Mouse (Mus musculus): Measurements from ENCODE around the gene Cacna1f. TPM values are rescaled to one million over a fixed set of nuclear protein-coding genes. Genes with fewer than 3 reads are reported as not detected.
A peak's percentile ranks its signal among the peaks of the same experiment; 100 is the strongest.

Gene Cacna1f
- total and polyA plus RNA-seq, 3 experiments, result 0.21 TPM; not detected in 2

DNA sequence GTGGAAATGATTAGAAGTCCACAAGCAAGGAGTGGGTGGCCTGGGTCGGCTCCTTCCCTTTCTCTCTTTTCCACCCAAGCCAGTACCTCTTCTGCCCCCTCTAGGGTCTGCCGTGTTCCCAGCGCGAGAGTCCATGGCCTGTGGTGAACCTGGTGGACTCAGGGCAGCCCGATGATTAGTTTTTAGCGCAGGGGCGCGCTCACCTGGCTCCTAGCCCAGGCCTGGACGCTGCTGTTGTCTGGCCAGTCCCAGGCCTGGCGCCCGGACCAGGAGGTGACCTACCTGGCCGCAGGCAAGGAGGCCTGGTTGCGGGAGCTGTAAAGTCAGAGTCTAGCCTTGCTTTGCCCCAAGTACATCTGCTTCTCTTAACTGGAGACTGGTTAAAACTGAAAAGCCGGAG lies 74.0 kb downstream of the Cacna1f start, which contains the start of gene Magix:
TSS of gene Magix (minus strand) at position 388 of the 400 bp plus-strand sequence.
- TF ChIP-seq ZNF384 (IDR thresholded peaks at IDR 0.05; ENCODE audit: low read depth, low read length) (no peak), ZC3H11A (IDR thresholded peaks at IDR 0.05; ENCODE audit: low read depth, low read length) (no peak), SIN3A (IDR thresholded peaks at IDR 0.05; ENCODE audit: low read length) (no peak), ETS1 (conservative IDR thresholded peaks at IDR 0.05; ENCODE audit: low read depth, low read length) (no peak), ZKSCAN1 (IDR thresholded peaks at IDR 0.05; ENCODE audit: borderline replicate concordance, low read depth, low read length) (no peak), SMC3 (IDR thresholded peaks at IDR 0.05; ENCODE audit: low read depth, low read length) (no peak), MXI1 (IDR thresholded peaks at IDR 0.05; ENCODE audit: low read depth, low read length) (no peak), MEF2A (IDR thresholded peaks at IDR 0.05; ENCODE audit: borderline replicate concordance, low read depth, low read length) (no peak), PAX5 (IDR thresholded peaks at IDR 0.05; ENCODE audit: low read length) (no peak), TCF12 (IDR thresholded peaks at IDR 0.05; ENCODE audit: low read depth, low read length) (no peak), CHD2 (IDR thresholded peaks at IDR 0.05; ENCODE audit: low read length) (no peak), TBP (conservative IDR thresholded peaks at IDR 0.05; ENCODE audit: low read depth, low read length) (no peak), USF1 (IDR thresholded peaks at IDR 0.05; ENCODE audit: low read depth, low read length) (no peak), JUN (IDR thresholded peaks at IDR 0.05; ENCODE audit: insufficient read depth, low read depth, low read length) (no peak), RCOR1 (conservative IDR thresholded peaks at IDR 0.05; ENCODE audit: low read depth, low read length) (no peak), NELFE (IDR thresholded peaks at IDR 0.05; ENCODE audit: low read depth, low read length) (no peak)
- peaks cover 3% of the 10 kb centered on the region for H3K27me3 ChIP-seq (replicated peaks)
- H3K27ac ChIP-seq (ENCODE audit: insufficient read depth, low read depth), result no peak within 1 kb of the TSS
- no peaks in the 10 kb centered on the region for H3K4me1 ChIP-seq (ENCODE audit: control insufficient read depth in 1 of 2, insufficient read depth in 2 of 2)
- no peak within 1 kb of the TSS for H3K4me3 ChIP-seq (replicated peaks in 1 of 3; ENCODE audit: low read depth in 2 of 3, low read length in 2 of 3, poor library complexity in 1 of 3)
- H3K36me3 ChIP-seq (replicated peaks in 1 of 2; ENCODE audit: control insufficient read depth in 1 of 2, insufficient read depth in 1 of 2, low read length in 1 of 2), result no peaks in the 10 kb centered on the region
- no peaks in the 10 kb centered on the region for H3K79me2 ChIP-seq (replicated peaks; ENCODE audit: control insufficient read depth, extremely low read depth, insufficient read depth, poor library complexity, severe bottlenecking)
- DNase-seq (ENCODE audit: extremely low read depth), result no peak
- dilution Hi-C loops (cut with MboI; ENCODE audit: extremely low pct_ligation_motif_present, extremely low pct_unique_long_range_greater_than_20kb, low sequenced_read_pairs) (no loop called here), in situ Hi-C loops (cut with MboI; ENCODE audit: low pct_ligation_motif_present, low pct_unique_long_range_greater_than_20kb, low sequenced_read_pairs) (no loop called here)
- H3K9ac ChIP-seq (ENCODE audit: insufficient read depth, low read depth), result no peak within 1 kb of the TSS
- H3K4me2 ChIP-seq (ENCODE audit: insufficient read depth, low read depth, poor library complexity, severe bottlenecking), result 0 out of 2 replicates have a peak within 1 kb of the TSS, but pooled peaks have one; percentile 30
- no peaks in the 10 kb centered on the region for H3K9me3 ChIP-seq (replicated peaks; ENCODE audit: low read length)

Other genes with a start within 250 kb of the Cacna1f start
- gene Usp27x, start 231.3 kb upstream of the Cacna1f start, total RNA-seq (2012; rRNA removed), result 0.42 and 0.81 TPM in 2 replicates
- gene Usp27x, start 231.3 kb upstream of the Cacna1f start, total RNA-seq (2014; rRNA removed), result 0.36 and 0.49 TPM in 2 replicates
- gene Usp27x, start 231.3 kb upstream of the Cacna1f start, polyA plus RNA-seq (2012; ENCODE audit: insufficient read length, low read depth), result 0.50 and 0.64 TPM in 2 replicates
- 0.38 and 0.55 TPM in 2 replicates for gene Foxp3, start 33.4 kb upstream of the Cacna1f start, total RNA-seq (2012; rRNA removed)
- gene Foxp3, start 33.4 kb upstream of the Cacna1f start, total RNA-seq (2014; rRNA removed), result not detected in 2 replicates
- gene Foxp3, start 33.4 kb upstream of the Cacna1f start, polyA plus RNA-seq (2012; ENCODE audit: insufficient read length, low read depth), result 0.21 and 0.40 TPM in 2 replicates
- gene Ppp1r3f, start 32.8 kb upstream of the Cacna1f start, total RNA-seq (2012; rRNA removed), result 0.29 and 0.51 TPM in 2 replicates
- gene Ppp1r3f, start 32.8 kb upstream of the Cacna1f start, total RNA-seq (2014; rRNA removed), result 0.13 TPM in 1 of 2 replicates, not detected in the other
- 0.16 and 0.57 TPM in 2 replicates for gene Ppp1r3f, start 32.8 kb upstream of the Cacna1f start, polyA plus RNA-seq (2012; ENCODE audit: insufficient read length, low read depth)
- gene Ccdc22, start 1.6 kb upstream of the Cacna1f start, total RNA-seq (2012; rRNA removed), result 32.4 and 34.7 TPM in 2 replicates
- gene Ccdc22, start 1.6 kb upstream of the Cacna1f start, total RNA-seq (2014; rRNA removed), result 24.4 and 26.0 TPM in 2 replicates
- 23.9 and 26.2 TPM in 2 replicates for gene Ccdc22, start 1.6 kb upstream of the Cacna1f start, polyA plus RNA-seq (2012; ENCODE audit: insufficient read length, low read depth)
- 0.80 and 1.2 TPM in 2 replicates for gene Syp, start 31.4 kb downstream of the Cacna1f start, total RNA-seq (2012; rRNA removed)
- 0.27 TPM in 2 replicates for gene Syp, start 31.4 kb downstream of the Cacna1f start, total RNA-seq (2014; rRNA removed)
- gene Syp, start 31.4 kb downstream of the Cacna1f start, polyA plus RNA-seq (2012; ENCODE audit: insufficient read length, low read depth), result 0.65 and 0.74 TPM in 2 replicates
- 3.9 and 4.5 TPM in 2 replicates for gene Prickle3, start 50.2 kb downstream of the Cacna1f start, total RNA-seq (2012; rRNA removed)
- 2.2 and 2.3 TPM in 2 replicates for gene Prickle3, start 50.2 kb downstream of the Cacna1f start, total RNA-seq (2014; rRNA removed)
- gene Prickle3, start 50.2 kb downstream of the Cacna1f start, polyA plus RNA-seq (2012; ENCODE audit: insufficient read length, low read depth), result 12.5 and 13.7 TPM in 2 replicates
- gene Plp2, start 64.3 kb downstream of the Cacna1f start, total RNA-seq (2012; rRNA removed), result 163 and 183 TPM in 2 replicates
- gene Plp2, start 64.3 kb downstream of the Cacna1f start, total RNA-seq (2014; rRNA removed), result 144 and 173 TPM in 2 replicates
- 207 and 247 TPM in 2 replicates for gene Plp2, start 64.3 kb downstream of the Cacna1f start, polyA plus RNA-seq (2012; ENCODE audit: insufficient read length, low read depth)
- 0.13 TPM in 1 of 2 replicates, not detected in the other for gene Magix, start 74.2 kb downstream of the Cacna1f start, total RNA-seq (2012; rRNA removed)
- not detected in 2 replicates for gene Magix, start 74.2 kb downstream of the Cacna1f start, total RNA-seq (2014; rRNA removed)
- not detected in 2 replicates for gene Magix, start 74.2 kb downstream of the Cacna1f start, polyA plus RNA-seq (2012; ENCODE audit: insufficient read length, low read depth)
- 14.6 and 16.8 TPM in 2 replicates for gene Gpkow, start 90.0 kb downstream of the Cacna1f start, total RNA-seq (2012; rRNA removed)
- gene Gpkow, start 90.0 kb downstream of the Cacna1f start, total RNA-seq (2014; rRNA removed), result 6.6 and 9.3 TPM in 2 replicates
- 32.2 and 35.3 TPM in 2 replicates for gene Gpkow, start 90.0 kb downstream of the Cacna1f start, polyA plus RNA-seq (2012; ENCODE audit: insufficient read length, low read depth)
- 13.9 and 21.4 TPM in 2 replicates for gene Wdr45, start 107.2 kb downstream of the Cacna1f start, total RNA-seq (2012; rRNA removed)
- gene Wdr45, start 107.2 kb downstream of the Cacna1f start, total RNA-seq (2014; rRNA removed), result 19.4 and 24.1 TPM in 2 replicates
- gene Wdr45, start 107.2 kb downstream of the Cacna1f start, polyA plus RNA-seq (2012; ENCODE audit: insufficient read length, low read depth), result 18.0 and 21.7 TPM in 2 replicates
- 0.47 TPM in 1 of 2 replicates, not detected in the other for gene Gm45208, start 115.2 kb downstream of the Cacna1f start, total RNA-seq (2012; rRNA removed)
- not detected in 2 replicates for gene Gm45208, start 115.2 kb downstream of the Cacna1f start, total RNA-seq (2014; rRNA removed)
- gene Gm45208, start 115.2 kb downstream of the Cacna1f start, polyA plus RNA-seq (2012; ENCODE audit: insufficient read length, low read depth), result 13.0 and 13.1 TPM in 2 replicates
- 41.8 and 49.1 TPM in 2 replicates for gene Praf2, start 121.4 kb downstream of the Cacna1f start, total RNA-seq (2012; rRNA removed)
- 25.7 and 26.9 TPM in 2 replicates for gene Praf2, start 121.4 kb downstream of the Cacna1f start, total RNA-seq (2014; rRNA removed)
- gene Praf2, start 121.4 kb downstream of the Cacna1f start, polyA plus RNA-seq (2012; ENCODE audit: insufficient read length, low read depth), result 40.5 and 40.6 TPM in 2 replicates
- gene Ccdc120, start 143.8 kb downstream of the Cacna1f start, total RNA-seq (2012; rRNA removed), result 3.6 and 6.9 TPM in 2 replicates
- 3.5 and 4.4 TPM in 2 replicates for gene Ccdc120, start 143.8 kb downstream of the Cacna1f start, total RNA-seq (2014; rRNA removed)
- 6.9 and 9.0 TPM in 2 replicates for gene Ccdc120, start 143.8 kb downstream of the Cacna1f start, polyA plus RNA-seq (2012; ENCODE audit: insufficient read length, low read depth)
- 12.9 and 15.9 TPM in 2 replicates for gene Tfe3, start 155.5 kb downstream of the Cacna1f start, total RNA-seq (2012; rRNA removed)
- gene Tfe3, start 155.5 kb downstream of the Cacna1f start, total RNA-seq (2014; rRNA removed), result 6.7 and 8.3 TPM in 2 replicates
- gene Tfe3, start 155.5 kb downstream of the Cacna1f start, polyA plus RNA-seq (2012; ENCODE audit: insufficient read length, low read depth), result 26.0 TPM in 2 replicates
- gene Gripap1, start 182.7 kb downstream of the Cacna1f start, total RNA-seq (2012; rRNA removed), result 25.5 and 27.1 TPM in 2 replicates
- 15.7 and 19.9 TPM in 2 replicates for gene Gripap1, start 182.7 kb downstream of the Cacna1f start, total RNA-seq (2014; rRNA removed)
- gene Gripap1, start 182.7 kb downstream of the Cacna1f start, polyA plus RNA-seq (2012; ENCODE audit: insufficient read length, low read depth), result 49.4 and 53.1 TPM in 2 replicates
- gene Kcnd1, start 215.2 kb downstream of the Cacna1f start, total RNA-seq (2012; rRNA removed), result 0.38 and 0.51 TPM in 2 replicates
- gene Kcnd1, start 215.2 kb downstream of the Cacna1f start, total RNA-seq (2014; rRNA removed), result 0.57 and 0.63 TPM in 2 replicates
- gene Kcnd1, start 215.2 kb downstream of the Cacna1f start, polyA plus RNA-seq (2012; ENCODE audit: insufficient read length, low read depth), result 3.1 and 3.4 TPM in 2 replicates
- 46.6 and 67.8 TPM in 2 replicates for gene Otud5, start 234.3 kb downstream of the Cacna1f start, total RNA-seq (2012; rRNA removed)
- gene Otud5, start 234.3 kb downstream of the Cacna1f start, total RNA-seq (2014; rRNA removed), result 58.0 and 61.5 TPM in 2 replicates
- gene Otud5, start 234.3 kb downstream of the Cacna1f start, polyA plus RNA-seq (2012; ENCODE audit: insufficient read length, low read depth), result 92.7 and 101 TPM in 2 replicates